Mouse (Mus musculus) forebrain, embryonic 16.5 days (tissue): ENCODE results near the gene AC161166.1. TPM values are rescaled to one million over a fixed set of nuclear protein-coding genes. Genes with fewer than 3 reads are reported as not detected.
A peak's percentile ranks its signal among the peaks of the same experiment; 100 is the strongest.
"Not testable (repeated sequence)": the region's sequence is repeated elsewhere in the genome, so short reads cannot be mapped to it uniquely, and the experiment has no call there.

Source experiments
- ATAC-seq: fragments of 200-750 bp; cut with Nextera tagmentation; 2 replicates; pipeline ENCODE4 v1.8.0; 2017; ENCODE audit warnings: mild to moderate bottlenecking, moderate library complexity
- H3K27ac ChIP-seq: fragments of 300-500 bp; sonication (generic); 2 replicates; pipeline ENCODE4 v1.5.1; 2014; ENCODE audit warnings: low read length, control low read depth
- H3K27me3 ChIP-seq: fragments of 300-500 bp; sonication (generic); replicated peaks from 2 replicates; pipeline ENCODE4 v1.6.1; 2014; ENCODE audit warnings: low read length; ENCODE audit not compliant: control insufficient read depth, insufficient read depth
- H3K36me3 ChIP-seq: fragments of 300-500 bp; sonication (generic); 2 replicates; pipeline ENCODE4 v1.6.1; 2014; ENCODE audit not compliant: control insufficient read depth, insufficient read depth
- H3K4me1 ChIP-seq: fragments of 300-500 bp; sonication (generic); replicated peaks from 2 replicates; pipeline ENCODE4 v1.6.1; 2014; ENCODE audit warnings: low read length; ENCODE audit not compliant: control insufficient read depth, insufficient read depth
- H3K4me2 ChIP-seq: fragments of 300-500 bp; sonication (generic); 2 replicates; pipeline ENCODE4 v1.6.1; 2014; ENCODE audit warnings: mild to moderate bottlenecking, low read length, control low read depth
- H3K4me3 ChIP-seq: fragments of 300-500 bp; sonication (generic); replicated peaks from 2 replicates; pipeline ENCODE4 v1.5.1; 2014; ENCODE audit warnings: mild to moderate bottlenecking, low read length, control low read depth
- H3K9ac ChIP-seq: fragments of 300-500 bp; sonication (generic); replicated peaks from 2 replicates; pipeline ENCODE4 v1.6.1; 2014; ENCODE audit warnings: low read depth, low read length, control low read depth
- H3K9me3 ChIP-seq: fragments of 300-500 bp; sonication (generic); 2 replicates; pipeline ENCODE4 v1.6.1; 2016; ENCODE audit warnings: low read length; ENCODE audit not compliant: control insufficient read depth
- WGBS: fragments of 180-500 bp; shearing (Covaris S2); extraction: QIAGEN DNeasy Blood & Tissue Kit; methylation state at CpG from one replicate; pipeline ENCODE4 v1.1.7; 2014; 5-methylcytosine and 5-hydroxymethylcytosine counted together
- polyA plus RNA-seq: library from polyadenylated mRNA; unstranded; fragments of >200 nt; fragmentation: Nextera tagmentation; extraction: Ambion mirVana; gene quantifications from 2 replicates; pipeline ENCODE4 v1.2.1, GENCODE M21; 2015

AC161166.1 gene
- polyA plus RNA-seq, 1 experiment from 2014 or later = 1.9 TPM

DNA sequence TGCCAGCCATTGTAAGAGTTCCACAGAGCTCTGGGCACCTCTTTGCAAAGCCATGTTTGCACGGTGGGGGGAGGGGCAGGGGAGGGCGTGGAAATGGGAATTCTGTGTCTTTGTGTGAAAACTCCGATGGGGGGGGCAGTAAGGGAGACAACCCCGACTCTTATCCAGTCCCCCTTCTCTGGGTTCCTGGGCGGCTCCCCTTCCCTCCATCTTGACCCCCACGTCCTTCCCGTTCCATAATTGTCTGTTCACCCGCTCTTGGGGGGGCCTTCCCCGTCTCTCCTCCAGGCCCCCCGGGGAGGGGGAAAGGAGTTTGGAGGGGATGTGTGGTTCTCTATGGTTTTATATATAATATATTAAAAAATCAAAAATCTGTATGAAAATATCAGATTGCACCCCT lies 8.3 kb downstream of the AC161166.1 start:
- Histone ChIP-seq H3K27me3 (no peaks in the 10 kb centered on the region), H3K36me3 (peaks cover 15% of the 10 kb centered on the region), H3K4me2 (no peak overlapping the region), H3K4me3 (no peak overlapping the region), H3K27ac (no peak overlapping the region), H3K9ac (no peak overlapping the region), H3K9me3 (no peaks in the 10 kb centered on the region), H3K4me1 (peaks cover 32% of the 10 kb centered on the region)
- 17% methylated on average over 10 of the region's 10 CpGs for WGBS
- ATAC-seq = no peak

DNA sequence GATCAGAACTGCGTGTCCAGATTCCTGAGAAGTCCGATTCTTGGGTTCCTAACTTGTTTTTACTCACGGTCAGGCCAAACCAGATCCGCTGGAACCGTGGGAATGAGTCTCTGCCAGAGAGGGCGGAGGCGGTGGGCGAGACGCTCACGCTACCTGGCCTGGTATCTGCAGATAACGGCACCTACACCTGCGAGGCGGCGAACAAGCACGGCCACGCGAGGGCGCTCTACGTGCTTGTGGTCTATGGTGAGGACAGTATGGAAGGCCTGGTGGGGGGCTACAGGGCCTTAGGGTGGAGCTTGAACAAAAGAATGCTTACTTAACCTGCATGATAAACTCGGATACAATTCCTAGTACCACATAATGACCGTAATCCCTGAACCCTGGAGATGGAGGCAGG lies 10.8 kb downstream of the AC161166.1 start:
- Histone ChIP-seq H3K4me1 (peaks cover 25% of the 10 kb centered on the region), H3K4me3 (no peak overlapping the region), H3K9me3 (no peaks in the 10 kb centered on the region), H3K27me3 (no peaks in the 10 kb centered on the region), H3K27ac (no peak overlapping the region), H3K4me2 (no peak overlapping the region), H3K9ac (no peak overlapping the region), H3K36me3 (peaks cover 15% of the 10 kb centered on the region)
- 57% methylated on average over 21 of the region's 21 CpGs for WGBS
- no peak for ATAC-seq

DNA sequence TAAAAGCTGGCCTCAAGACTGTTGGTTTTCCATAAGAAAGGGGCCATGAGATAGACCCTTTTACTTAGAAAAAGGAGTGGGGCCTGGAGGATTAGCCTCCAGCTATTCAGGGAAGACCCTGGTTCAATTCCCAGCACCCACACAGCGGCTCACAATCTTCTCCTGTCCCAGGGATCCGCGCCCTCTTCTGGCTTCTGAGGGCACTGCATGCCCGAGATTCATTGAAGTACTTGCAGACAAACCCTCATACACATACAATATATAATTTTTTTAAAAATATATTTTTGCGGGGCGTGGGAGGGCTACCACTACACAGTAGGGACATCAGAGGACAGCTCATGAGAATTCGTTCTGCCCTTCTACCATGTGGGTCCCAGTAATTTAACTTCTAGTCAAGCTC lies 11.3 kb downstream of the AC161166.1 start:
- Histone ChIP-seq H3K4me3 (no peak overlapping the region), H3K4me2 (no peak overlapping the region), H3K27ac (no peak overlapping the region), H3K4me1 (peaks cover 22% of the 10 kb centered on the region), H3K36me3 (peaks cover 15% of the 10 kb centered on the region), H3K9me3 (no peaks in the 10 kb centered on the region), H3K9ac (no peak overlapping the region), H3K27me3 (no peaks in the 10 kb centered on the region)
- WGBS = 40% methylated on average over 7 of the region's 7 CpGs
- no peak for ATAC-seq

DNA sequence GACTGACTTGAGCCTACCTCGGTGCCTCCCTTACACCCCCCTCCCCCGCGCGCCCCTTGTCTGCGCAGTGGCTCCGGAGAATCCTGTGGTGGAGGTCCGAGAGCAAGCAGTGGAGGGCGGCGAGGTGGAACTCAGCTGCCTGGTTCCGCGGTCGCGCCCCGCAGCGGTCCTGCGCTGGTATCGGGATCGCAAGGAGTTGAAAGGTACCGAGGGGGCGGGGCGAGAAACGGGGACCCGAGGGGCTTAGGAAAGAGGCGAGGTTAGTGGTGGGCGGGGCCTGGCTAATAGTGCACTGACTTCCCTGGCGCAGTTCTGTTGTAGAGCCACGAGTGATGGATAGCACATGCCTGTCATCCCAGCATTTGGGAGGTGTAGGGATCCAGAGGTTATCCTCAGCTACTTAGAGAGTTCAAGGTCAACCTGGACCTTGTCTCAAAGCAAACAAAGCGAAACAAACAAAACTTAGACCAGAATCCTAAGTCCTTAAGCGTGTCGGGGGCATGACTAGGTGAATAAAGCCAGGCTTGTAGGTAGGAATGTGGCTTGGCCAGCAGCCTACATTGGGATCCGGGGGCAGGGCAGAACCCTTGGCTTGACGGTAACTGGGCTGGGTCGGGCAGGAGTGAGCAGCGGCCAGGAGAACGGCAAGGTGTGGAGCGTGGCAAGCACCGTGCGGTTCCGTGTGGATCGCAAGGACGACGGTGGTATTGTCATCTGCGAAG lies 12.2 kb downstream of the AC161166.1 start:
- Histone ChIP-seq H3K4me2 (no peak overlapping the region), H3K9me3 (no peaks in the 10 kb centered on the region)
- WGBS = 26% methylated on average over 43 of the region's 43 CpGs

DNA sequence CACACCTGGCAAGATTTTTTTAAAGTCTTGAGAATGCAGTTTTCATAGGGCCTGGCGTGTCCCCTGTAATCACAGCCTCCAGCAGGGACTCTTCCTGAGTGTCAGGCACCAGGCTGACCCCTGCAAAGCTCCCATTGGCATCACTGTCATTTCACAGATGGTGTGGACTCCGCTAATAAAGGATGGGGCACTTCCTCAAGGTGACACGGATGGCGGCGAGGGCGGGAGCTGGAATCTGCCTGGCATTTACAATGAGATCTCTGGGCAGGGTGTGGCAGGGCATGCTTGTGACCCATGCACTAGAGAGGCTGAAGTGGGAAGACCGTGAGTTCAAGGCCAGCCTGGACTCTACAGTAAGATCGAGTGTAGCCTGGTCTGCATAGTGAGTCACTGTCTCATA lies 24.0 kb downstream of the AC161166.1 start:
- no peak overlapping the region for H3K4me3 ChIP-seq
- no peak overlapping the region for H3K9ac ChIP-seq
- H3K27me3 ChIP-seq = no peaks in the 10 kb centered on the region
- peaks cover 4% of the 10 kb centered on the region; the same call in 1 of the 2 replicates for H3K36me3 ChIP-seq
- peaks cover 51% of the 10 kb centered on the region for H3K4me1 ChIP-seq
- 90% methylated on average over 8 of the region's 8 CpGs for WGBS
- no peak overlapping the region for H3K4me2 ChIP-seq
- H3K9me3 ChIP-seq = no peaks in the 10 kb centered on the region
- H3K27ac ChIP-seq = no peak overlapping the region; the same call in 1 of the 2 replicates
- ATAC-seq = no peak

More for the DNA sequence above, 12.2 kb downstream of the AC161166.1 start:
- Histone ChIP-seq H3K36me3 (peaks cover 15% of the 10 kb centered on the region), H3K4me3 (no peak overlapping the region), H3K9ac (no peak overlapping the region), H3K27ac (no peak overlapping the region), H3K4me1 (peaks cover 13% of the 10 kb centered on the region), H3K27me3 (no peaks in the 10 kb centered on the region)
- ATAC-seq = no peak

DNA sequence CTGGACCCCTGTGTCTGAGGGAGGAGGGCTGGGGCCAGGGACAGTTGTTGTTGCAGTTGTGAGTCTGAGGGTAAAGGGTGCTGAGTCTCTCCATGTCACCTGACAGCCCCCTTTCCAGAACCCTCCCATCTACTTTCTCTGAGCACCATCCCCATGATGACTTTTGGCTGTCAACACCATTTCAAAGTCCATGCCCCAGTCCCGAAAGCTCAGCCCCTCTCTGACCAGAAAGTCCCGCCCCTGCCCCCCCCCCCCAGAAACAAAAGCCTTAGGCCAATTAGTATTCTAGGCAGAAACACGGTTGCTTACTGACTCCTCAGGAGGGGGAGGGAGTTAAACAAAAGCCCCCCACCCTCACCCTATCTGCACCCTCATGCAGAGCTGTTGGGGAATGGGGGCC lies 24.9 kb downstream of the AC161166.1 start:
- peaks cover 4% of the 10 kb centered on the region; the same call in 1 of the 2 replicates for H3K36me3 ChIP-seq
- H3K9ac ChIP-seq = peak overlapping the region; percentile 61; the same call in 1 of the 2 replicates
- H3K27ac ChIP-seq = peak overlapping the region; percentile 61
- H3K4me3 ChIP-seq = no peak overlapping the region; the same call in 1 of the 2 replicates
- H3K4me1 ChIP-seq = peaks cover 57% of the 10 kb centered on the region
- H3K9me3 ChIP-seq = no peaks in the 10 kb centered on the region
- peak overlapping the region; percentile 67 for H3K4me2 ChIP-seq
- H3K27me3 ChIP-seq = no peaks in the 10 kb centered on the region
- WGBS = 18% methylated on average over 3 of the region's 3 CpGs
- ATAC-seq = 0 out of 2 replicates have a peak, but pooled peaks have one; percentile 3

DNA sequence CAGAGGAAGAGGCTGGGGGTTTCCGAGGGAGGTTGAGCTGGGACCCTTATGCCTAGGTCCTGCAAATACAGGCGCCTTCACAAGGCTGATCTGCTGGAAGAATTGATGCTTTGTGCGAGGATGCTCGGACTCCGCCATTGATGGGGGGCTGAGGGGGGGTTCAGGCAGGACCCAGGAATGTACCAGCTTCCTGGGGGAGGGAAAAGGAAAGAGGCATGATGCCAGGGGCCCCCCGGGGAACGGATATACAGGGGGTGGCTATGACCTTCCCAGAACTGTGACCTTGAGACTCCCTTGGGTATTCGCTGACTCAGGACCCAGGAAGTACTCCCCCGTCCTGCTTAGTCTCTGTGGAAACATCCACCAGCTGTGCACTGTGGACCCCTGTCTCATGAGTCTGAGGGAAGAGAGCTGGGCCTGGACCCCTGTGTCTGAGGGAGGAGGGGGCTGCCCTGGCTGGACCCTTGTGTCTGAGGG lies 25.6 kb downstream of the AC161166.1 start:
- H3K9me3 ChIP-seq = no peaks in the 10 kb centered on the region
- ATAC-seq = peak; percentile 43
- H3K4me2 ChIP-seq = peak overlapping the region; percentile 67
- peak overlapping the region; percentile 61 for H3K27ac ChIP-seq
- H3K9ac ChIP-seq = peak overlapping the region; percentile 61
- no peaks in the 10 kb centered on the region for H3K27me3 ChIP-seq
- WGBS = 27% methylated on average over 9 of the region's 9 CpGs
- H3K36me3 ChIP-seq = 0 out of 2 replicates have a peak, but pooled peaks cover 4% of the 10 kb centered on the region
- peaks cover 57% of the 10 kb centered on the region for H3K4me1 ChIP-seq
- H3K4me3 ChIP-seq = peak overlapping the region; percentile 39

DNA sequence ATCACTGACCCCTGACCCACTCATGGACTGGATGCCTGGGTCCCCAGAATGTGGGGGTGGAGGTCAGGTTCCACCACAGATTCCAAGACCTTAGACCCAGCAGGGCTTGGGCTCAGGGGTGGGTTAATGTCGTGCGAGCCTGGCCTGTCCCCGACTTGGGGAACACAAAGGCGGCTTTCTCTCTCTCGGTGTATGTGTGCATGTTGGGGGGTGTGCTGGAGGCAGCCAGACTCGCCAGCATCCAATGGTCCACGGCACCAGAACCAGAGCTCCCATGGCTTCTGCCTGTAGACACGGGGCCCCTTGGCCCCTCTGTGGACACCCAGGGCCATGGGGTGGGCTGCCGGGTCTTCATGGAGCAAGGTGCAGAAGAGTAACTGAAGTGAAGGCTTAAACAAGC lies 26.8 kb downstream of the AC161166.1 start:
- 66% methylated on average over 9 of the region's 9 CpGs for WGBS
- peaks cover 65% of the 10 kb centered on the region for H3K4me1 ChIP-seq
- no peaks in the 10 kb centered on the region for H3K27me3 ChIP-seq
- H3K27ac ChIP-seq = no peak overlapping the region; the same call in 1 of the 2 replicates
- H3K4me3 ChIP-seq = peak overlapping the region; percentile 39
- no peaks in the 10 kb centered on the region for H3K9me3 ChIP-seq
- peak overlapping the region; percentile 61 for H3K9ac ChIP-seq
- H3K4me2 ChIP-seq = peak overlapping the region; percentile 67
- 0 out of 2 replicates have a peak, but pooled peaks cover 2% of the 10 kb centered on the region for H3K36me3 ChIP-seq
- no peak for ATAC-seq

DNA sequence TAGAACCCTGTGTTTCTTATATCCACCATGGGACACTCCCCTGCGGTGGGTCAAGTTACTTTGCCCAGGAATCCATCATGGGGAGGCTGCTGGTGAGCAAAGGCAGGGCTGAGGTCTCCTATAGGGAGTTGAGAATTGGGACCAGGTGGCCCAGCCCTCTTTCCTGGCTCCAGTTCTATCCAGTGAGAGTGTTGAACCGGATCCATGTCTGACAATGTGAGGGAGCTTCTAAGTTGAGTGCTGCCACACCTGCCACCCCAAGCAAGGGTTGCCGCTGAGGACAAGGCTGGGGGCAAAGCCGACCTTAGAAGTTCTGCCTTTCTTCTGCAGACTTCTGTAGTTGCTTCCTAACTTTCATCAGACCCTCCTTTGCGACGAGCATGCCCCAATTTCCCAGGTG lies 29.0 kb downstream of the AC161166.1 start:
- not testable (repeated sequence) for H3K36me3 ChIP-seq, ATAC-seq, H3K27me3 ChIP-seq, H3K27ac ChIP-seq, H3K9me3 ChIP-seq
- H3K4me1 ChIP-seq = peaks cover 73% of the 10 kb centered on the region
- H3K4me2 ChIP-seq = peak overlapping the region; percentile 89
- WGBS = 51% methylated on average over 6 of the region's 6 CpGs
- peak overlapping the region; percentile 77 for H3K4me3 ChIP-seq
- H3K9ac ChIP-seq = peak overlapping the region; percentile 97
